Mouse (Mus musculus) adrenal gland (tissue): ENCODE data around the gene Tgif2.

ENCODE experiments used
- intact Hi-C: fragments of 180-260 bp; cut with DNase I; formaldehyde crosslinking; loops from one replicate; pipeline ENCODE4 v1.15.1; 2025

Gene Tgif2

GRCm38 (mm10) chr2:156901883-156902282 is 62.1 kb downstream of the Tgif2 start:
- intact Hi-C loops = loop anchor here (10.0 kb wide), 2 partner anchors 93 to 123 kb away; partner anchors contain the start of gene Ndrg3

DNA sequence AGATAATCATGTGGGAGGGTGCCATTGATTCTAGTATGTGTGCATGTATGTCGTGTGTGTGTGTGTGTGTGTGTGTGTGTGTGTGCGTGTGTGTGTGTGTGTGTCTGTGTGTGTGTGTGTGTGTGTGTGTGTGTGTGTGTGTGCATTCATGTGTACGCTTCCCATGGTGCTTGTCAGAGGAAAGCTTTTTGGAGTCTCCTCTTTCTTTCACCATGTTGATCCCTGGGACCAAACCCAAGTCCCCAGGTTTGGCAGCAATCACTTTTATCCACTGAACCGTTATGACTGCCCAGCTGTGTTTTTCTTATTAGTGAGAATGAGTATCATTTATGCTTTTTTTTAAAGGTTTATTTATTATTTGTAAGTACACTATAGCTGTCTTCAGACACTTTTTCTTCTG is 62.6 kb downstream of the Tgif2 start:
- intact Hi-C loops = loop anchor here (10.0 kb wide), 2 partner anchors 92 to 122 kb away; partner anchors contain the start of gene Ndrg3

DNA sequence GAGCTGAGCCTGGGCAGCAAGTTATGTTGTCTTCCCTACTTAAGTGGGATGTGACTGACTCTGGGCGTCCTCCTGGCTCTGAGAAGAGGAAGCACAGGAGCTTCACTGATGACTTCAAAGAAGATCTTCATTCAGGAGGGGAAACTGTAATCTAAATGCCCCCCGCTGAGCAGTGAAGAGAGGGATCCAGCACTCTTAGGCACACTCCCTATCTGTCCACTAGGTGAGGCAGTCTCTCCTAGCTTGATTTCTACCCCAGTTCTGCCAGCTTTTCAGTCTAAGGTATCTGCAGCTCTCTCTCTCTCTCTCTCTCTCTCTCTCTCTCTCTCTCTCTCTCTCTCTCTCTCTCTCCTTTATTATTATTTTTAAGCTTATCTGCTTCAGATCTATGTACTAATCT is 63.6 kb downstream of the Tgif2 start:
- intact Hi-C loops = loop anchor here (10.0 kb wide), 2 partner anchors 91 to 121 kb away; partner anchors contain the start of gene Ndrg3
